Mouse (Mus musculus): ENCODE results near the gene Zfp219. TPM values are rescaled to one million over a fixed set of nuclear protein-coding genes. Genes with fewer than 3 reads are reported as not detected.

Zfp219 gene
- polyA plus RNA-seq, 1 experiment = 54.3 TPM

DNA sequence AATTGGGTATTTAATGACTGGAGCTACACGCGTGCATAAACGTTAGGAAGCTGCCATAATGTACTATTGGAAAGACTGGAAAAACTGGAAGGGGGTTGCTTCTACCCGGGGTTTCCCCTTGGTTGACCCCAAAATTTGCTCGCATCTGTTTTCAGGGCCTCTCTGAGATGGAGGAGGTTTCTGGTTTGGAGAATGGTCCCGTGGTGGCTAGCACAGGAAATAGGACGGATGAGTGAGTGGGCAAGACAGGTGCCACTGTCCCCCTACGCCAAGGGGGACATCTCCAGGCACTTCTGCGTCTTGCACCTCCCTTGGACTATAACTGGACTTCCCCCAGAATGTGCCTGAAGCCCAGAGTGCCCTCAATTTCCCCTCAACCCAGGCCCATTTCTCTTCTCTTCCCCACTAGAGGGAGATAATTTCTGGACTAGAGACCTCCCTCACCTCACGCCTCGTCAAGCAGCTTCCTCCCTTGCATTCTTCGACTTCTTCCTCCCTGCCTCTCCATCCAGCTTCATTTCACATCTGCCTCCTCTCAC, 1.4 kb downstream of the Zfp219 start:
- H3K4me1 ChIP-seq (ENCODE audit: control insufficient read depth, insufficient read depth, low read length) = peaks cover 2% of the 10 kb centered on the region; the same call in 1 of the 2 replicates
- peak overlapping the region; percentile 69 for H3K4me3 ChIP-seq (ENCODE audit: insufficient read depth, low read length)
- peak; percentile 52 for TF ChIP-seq CTCF (IDR thresholded peaks at IDR 0.05; ENCODE audit: extremely low read depth, insufficient read depth, low read length)
- no peak for TF ChIP-seq POLR2A (IDR thresholded peaks at IDR 0.05; ENCODE audit: extremely low read depth, insufficient read depth, low read length)
- H3K27ac ChIP-seq (ENCODE audit: insufficient read depth, low read length) = peak overlapping the region; percentile 80

DNA sequence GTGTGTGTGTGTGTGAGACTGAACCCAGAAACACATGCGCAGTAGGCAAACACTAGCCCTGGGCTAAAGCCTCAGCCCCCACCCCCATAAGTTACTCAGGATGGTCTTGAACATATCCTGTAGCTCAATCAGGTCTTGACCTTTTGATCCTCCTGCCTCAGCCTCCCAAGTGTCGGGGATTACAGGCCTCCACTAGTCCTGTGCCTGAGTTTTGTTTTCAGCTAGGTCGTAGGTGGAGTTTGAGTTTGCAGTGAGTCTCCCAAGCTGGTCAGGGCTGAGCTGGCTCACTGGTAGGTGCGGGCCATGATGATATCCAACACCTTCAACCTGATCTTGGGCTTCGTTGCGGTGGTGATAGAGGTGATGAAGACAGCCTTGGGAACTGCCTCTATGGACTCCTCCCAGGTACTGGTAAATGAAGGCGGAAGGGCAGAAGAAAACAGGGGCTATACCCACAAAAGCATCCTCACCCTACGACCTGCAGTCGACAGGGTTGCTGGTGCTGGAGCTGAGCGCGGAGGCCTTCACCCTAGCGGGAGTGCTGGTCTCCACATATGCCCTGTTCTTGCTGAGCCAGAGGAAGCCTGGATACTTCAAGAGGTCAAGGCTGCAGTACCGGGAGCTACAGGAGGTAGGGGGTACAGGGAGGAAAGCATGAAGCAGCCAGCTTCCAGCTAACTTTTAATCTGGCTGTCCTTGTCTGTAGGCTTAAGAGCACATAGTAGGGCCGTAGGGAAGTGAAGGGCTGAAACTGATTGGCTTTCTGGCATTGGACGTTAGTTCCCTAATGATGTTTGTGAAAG, 2.1 kb downstream of the Zfp219 start:
- no peak for TF ChIP-seq POLR2A (IDR thresholded peaks at IDR 0.05; ENCODE audit: extremely low read depth, insufficient read depth, low read length)
- no peak for TF ChIP-seq CTCF (IDR thresholded peaks at IDR 0.05; ENCODE audit: extremely low read depth, insufficient read depth, low read length)
- peaks cover 2% of the 10 kb centered on the region; the same call in 1 of the 2 replicates for H3K4me1 ChIP-seq (ENCODE audit: control insufficient read depth, insufficient read depth, low read length)
- H3K4me3 ChIP-seq (ENCODE audit: insufficient read depth, low read length) = peak overlapping the region; percentile 69; the same call in 1 of the 2 replicates
- H3K27ac ChIP-seq (ENCODE audit: insufficient read depth, low read length) = no peak overlapping the region

DNA sequence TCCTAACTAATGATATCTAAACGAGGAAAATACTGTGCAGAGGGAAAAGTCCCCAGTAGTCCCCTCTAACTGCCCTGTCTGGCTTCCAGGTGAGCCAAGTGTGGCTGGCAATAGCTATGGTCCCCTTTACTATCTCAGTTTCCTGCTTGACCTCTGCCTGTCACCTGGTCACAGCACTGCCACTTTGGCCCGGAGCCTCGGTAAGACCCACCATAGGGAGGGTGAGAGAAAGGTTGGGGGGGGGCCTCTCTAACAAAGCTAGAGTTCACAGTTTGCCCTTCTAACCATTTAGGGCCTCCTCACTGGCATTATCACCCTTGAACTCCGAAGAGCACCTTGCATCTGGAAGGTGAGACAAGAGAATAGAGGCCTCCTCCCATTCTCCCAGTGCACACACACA, 2.9 kb downstream of the Zfp219 start:
- H3K27ac ChIP-seq (ENCODE audit: insufficient read depth, low read length) = no peak overlapping the region
- no peak overlapping the region for H3K4me3 ChIP-seq (ENCODE audit: insufficient read depth, low read length)
- TF ChIP-seq CTCF (IDR thresholded peaks at IDR 0.05; ENCODE audit: extremely low read depth, insufficient read depth, low read length) (no peak), POLR2A (IDR thresholded peaks at IDR 0.05; ENCODE audit: extremely low read depth, insufficient read depth, low read length) (no peak)
- H3K4me1 ChIP-seq (ENCODE audit: control insufficient read depth, insufficient read depth, low read length) = peaks cover 2% of the 10 kb centered on the region; the same call in 1 of the 2 replicates

DNA sequence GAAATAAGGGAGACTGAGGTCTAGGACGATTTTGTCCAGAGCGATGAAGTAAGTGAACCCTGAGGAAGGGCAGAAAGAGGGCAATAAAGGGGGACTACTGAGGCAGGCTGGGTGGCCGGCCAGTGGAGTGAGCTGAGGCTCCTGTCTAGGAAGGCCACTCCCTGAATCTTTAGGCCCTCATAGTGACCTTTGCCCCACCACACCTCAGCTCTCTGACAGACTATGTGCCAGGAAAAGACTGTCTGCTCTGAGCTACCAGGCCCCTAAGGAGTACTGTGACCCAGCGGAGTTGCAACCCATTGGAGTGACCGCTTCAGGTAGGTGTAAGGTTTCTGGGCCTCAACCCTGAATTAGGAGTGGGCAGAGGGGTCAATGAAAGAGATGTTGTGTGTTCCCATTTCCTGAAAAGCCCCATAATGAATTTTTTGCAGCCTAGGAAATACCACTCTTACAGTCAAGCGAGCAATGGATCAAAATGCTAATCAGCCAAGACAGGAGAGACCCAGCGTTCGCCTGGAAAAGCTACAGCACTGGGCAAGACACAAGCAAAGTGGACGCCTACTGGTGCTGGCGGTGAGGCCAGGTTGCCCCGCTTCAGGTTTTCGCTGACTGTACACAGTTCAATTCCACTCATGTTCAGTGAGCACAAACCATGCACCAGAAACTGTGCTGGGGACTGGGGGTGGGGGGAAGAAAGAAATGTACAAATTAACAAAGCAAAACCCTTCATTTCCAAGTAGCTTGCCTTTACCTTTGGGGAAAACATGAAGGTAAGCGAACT, 3.7 kb downstream of the Zfp219 start:
- H3K4me3 ChIP-seq (ENCODE audit: insufficient read depth, low read length) = no peak overlapping the region
- H3K27ac ChIP-seq (ENCODE audit: insufficient read depth, low read length) = no peak overlapping the region
- TF ChIP-seq CTCF (IDR thresholded peaks at IDR 0.05; ENCODE audit: extremely low read depth, insufficient read depth, low read length) (no peak), POLR2A (IDR thresholded peaks at IDR 0.05; ENCODE audit: extremely low read depth, insufficient read depth, low read length) (no peak)
- peaks cover 2% of the 10 kb centered on the region; the same call in 1 of the 2 replicates for H3K4me1 ChIP-seq (ENCODE audit: control insufficient read depth, insufficient read depth, low read length)

DNA sequence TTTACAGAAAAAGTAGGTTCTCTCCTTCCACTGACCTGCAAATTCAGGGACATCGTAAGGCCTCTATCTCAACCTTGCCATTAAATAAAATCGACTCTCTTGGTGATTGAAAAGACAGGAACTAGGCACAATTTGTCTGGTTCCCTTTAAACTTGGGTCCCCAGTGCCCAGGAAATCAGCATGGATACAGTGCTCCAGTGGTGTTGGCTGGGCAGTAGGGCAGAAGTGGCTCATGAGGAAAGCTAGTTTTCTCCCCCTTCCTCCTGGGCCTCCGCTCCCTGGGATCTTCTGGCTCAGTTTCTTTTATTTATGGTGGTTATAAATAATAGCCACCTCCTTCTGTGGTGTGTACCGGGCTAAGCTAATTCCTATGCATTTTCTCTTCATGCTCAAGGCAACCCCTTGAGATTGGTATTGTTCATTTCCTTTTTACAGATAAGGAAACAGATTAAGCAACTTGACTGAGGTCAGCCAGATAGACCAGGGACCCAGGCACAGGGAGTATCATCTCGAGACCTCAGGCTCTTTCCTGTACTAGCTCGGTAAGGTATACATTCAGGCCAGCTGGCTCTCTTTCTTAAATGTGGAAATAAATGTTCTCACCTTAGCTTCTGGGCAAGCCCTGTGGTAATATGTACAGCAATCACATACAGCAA, 5.0 kb downstream of the Zfp219 start, which contains the start of gene Tmem253:
Gene Tmem253, plus strand, starts transcription at position 214 of the 656 bp plus-strand sequence.
- H3K27ac ChIP-seq (ENCODE audit: insufficient read depth, low read length) = peak within 1 kb of the TSS; percentile 70; the same call in 1 of the 2 replicates
- no peaks in the 10 kb centered on the region for H3K4me1 ChIP-seq (ENCODE audit: control insufficient read depth, insufficient read depth, low read length)
- no peak for TF ChIP-seq CTCF (IDR thresholded peaks at IDR 0.05; ENCODE audit: extremely low read depth, insufficient read depth, low read length)
- no peak for TF ChIP-seq POLR2A (IDR thresholded peaks at IDR 0.05; ENCODE audit: extremely low read depth, insufficient read depth, low read length)
- H3K4me3 ChIP-seq (ENCODE audit: insufficient read depth, low read length) = peak within 1 kb of the TSS; percentile 71

DNA sequence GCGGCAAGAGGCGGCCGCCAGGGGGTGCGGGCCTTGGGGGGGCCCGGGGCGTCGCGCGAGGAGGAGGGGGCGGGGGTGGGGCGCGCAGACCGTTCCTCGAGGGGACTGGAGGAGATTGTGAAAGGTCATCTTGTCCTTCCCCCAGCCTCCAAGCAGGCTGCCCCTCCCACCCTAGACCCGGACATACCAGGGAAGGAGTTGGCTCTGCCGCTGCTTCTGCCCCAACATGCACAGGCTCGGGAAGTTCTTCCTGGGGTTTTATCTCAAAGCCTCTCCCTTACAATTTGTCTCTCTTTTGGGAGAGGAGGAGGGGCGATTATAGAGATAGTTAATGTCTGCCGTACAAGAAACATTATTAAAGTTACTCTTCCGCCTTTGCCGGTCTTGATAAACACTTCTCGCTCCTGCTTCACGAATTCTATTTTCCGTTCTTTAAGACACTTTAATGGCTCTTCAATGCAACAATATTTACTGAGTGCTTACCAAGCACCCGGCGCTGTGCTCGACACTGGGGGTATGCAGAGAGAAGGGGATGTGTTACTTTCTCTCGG, 5.7 kb downstream of the Zfp219 start:
- H3K4me1 ChIP-seq (ENCODE audit: control insufficient read depth, insufficient read depth, low read length) = 0 out of 2 replicates have a peak, but pooled peaks cover 1% of the 10 kb centered on the region
- TF ChIP-seq POLR2A (IDR thresholded peaks at IDR 0.05; ENCODE audit: extremely low read depth, insufficient read depth, low read length) = peak; percentile 60; the same call in 1 of the 2 replicates
- TF ChIP-seq CTCF (IDR thresholded peaks at IDR 0.05; ENCODE audit: extremely low read depth, insufficient read depth, low read length) = no peak
- peak overlapping the region; percentile 71 for H3K4me3 ChIP-seq (ENCODE audit: insufficient read depth, low read length)
- H3K27ac ChIP-seq (ENCODE audit: insufficient read depth, low read length) = peak overlapping the region; percentile 70; the same call in 1 of the 2 replicates

DNA sequence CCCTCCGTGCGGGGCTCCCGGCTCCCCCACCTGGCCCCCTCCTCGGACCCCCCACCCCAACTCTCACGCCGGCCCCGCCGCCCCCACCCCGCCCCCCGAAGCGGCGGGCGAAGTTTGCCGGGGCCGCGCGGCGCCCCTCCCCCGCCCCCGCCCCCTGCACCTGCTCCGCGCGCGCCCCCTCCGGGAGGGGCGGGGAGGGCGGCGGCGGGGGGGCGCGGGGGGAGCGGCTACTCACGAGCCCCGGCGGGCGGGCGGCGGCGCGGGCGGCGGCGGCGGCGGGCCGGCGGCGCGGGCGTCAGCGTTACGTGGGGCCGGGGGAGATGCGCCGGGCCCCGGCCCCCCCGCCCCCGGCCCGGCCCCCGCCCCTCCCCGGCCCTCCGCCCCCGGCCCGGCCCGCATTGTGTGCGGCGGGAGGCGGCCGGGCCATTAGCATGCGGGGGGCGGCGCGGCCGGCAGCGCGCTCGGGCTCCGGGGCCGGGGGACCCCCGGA, 6.2 kb downstream of the Zfp219 start:
- H3K27ac ChIP-seq (ENCODE audit: insufficient read depth, low read length) = no peak overlapping the region
- H3K4me1 ChIP-seq (ENCODE audit: control insufficient read depth, insufficient read depth, low read length) = 0 out of 2 replicates have a peak, but pooled peaks cover 1% of the 10 kb centered on the region
- peak overlapping the region; percentile 71; the same call in 1 of the 2 replicates for H3K4me3 ChIP-seq (ENCODE audit: insufficient read depth, low read length)
- TF ChIP-seq POLR2A (IDR thresholded peaks at IDR 0.05; ENCODE audit: extremely low read depth, insufficient read depth, low read length) = no peak
- no peak for TF ChIP-seq CTCF (IDR thresholded peaks at IDR 0.05; ENCODE audit: extremely low read depth, insufficient read depth, low read length)

DNA sequence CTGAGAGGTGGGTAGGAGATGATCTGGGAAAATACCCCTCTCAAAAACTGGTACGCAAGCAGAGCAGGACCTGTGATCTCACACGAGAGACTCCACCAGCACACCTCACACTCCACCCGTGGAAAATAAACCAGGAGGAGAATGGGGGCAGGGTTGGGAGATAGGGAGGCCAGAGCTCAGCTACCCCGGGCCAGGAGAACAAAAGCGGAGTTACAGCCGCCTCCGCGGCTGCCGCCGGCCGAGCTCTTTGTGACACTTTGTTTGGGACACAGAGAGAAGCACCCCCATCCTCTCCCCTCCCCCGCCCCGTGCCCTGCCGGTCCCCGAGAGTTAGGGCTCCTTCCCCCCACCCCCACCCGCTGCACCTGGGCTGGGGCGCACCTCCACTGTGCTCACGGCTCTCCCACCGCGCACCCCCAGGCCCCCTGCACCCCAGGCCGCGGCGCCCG, 6.7 kb downstream of the Zfp219 start:
- H3K4me1 ChIP-seq (ENCODE audit: control insufficient read depth, insufficient read depth, low read length) = 0 out of 2 replicates have a peak, but pooled peaks cover 1% of the 10 kb centered on the region
- 0 out of 2 replicates have a peak overlapping the region, but pooled peaks have one; percentile 2 for H3K27ac ChIP-seq (ENCODE audit: insufficient read depth, low read length)
- TF ChIP-seq CTCF (IDR thresholded peaks at IDR 0.05; ENCODE audit: extremely low read depth, insufficient read depth, low read length) = no peak
- TF ChIP-seq POLR2A (IDR thresholded peaks at IDR 0.05; ENCODE audit: extremely low read depth, insufficient read depth, low read length) = no peak
- H3K4me3 ChIP-seq (ENCODE audit: insufficient read depth, low read length) = peak overlapping the region; percentile 4; the same call in 1 of the 2 replicates
